Mouse (Mus musculus) right cerebral cortex, postnatal 14 days (tissue): ENCODE data around the gene Ppp1r26.

ENCODE experiments used
- DNase-seq: peaks from one replicate; pipeline ENCODE4 v3.0.0; 2022

Gene Ppp1r26

DNA sequence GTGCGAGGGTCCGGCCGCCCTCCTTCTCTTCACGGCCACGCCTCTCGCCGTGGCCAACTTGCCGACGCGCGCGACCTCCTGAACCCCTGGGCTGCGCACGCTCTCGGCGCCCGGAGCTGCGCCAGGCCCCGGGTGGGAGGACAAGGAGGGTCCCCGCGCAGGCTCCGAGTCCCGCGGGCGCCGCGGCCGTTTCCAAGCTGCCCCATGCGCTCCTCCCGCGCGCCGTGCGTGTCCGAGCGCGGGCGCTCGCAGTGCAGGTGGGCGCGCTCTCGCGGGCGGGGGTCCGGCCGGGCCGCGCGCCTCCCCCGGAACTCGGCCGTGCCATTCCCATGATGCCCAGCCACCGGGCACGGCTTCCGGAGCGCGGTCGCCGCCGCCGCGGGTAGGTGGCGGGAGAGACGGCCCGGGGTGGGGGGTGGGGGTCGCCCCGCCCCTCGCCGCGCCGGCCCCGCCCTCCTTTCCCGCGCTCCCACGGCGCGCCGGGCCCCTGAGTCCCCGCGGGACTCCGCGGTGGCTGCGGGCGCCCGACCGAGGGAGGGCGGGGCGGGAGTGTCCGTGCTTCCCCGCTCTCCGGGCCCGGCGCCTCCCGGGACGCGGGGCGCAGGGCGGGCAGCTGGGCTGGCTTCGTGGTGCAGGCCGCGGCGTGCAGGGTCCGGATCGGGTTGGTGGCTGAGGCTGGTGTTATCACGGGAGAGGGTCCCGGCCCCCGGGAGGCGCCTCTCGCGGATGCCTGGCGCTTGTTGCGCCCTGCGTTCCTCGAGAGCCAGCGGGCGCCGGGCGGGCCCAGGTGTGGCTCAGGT lies at the start of gene Ppp1r26:
Gene Ppp1r26 (plus strand): TSS at position 286 of the 800 bp plus-strand sequence.
- DNase-seq = peak; percentile 52

DNA sequence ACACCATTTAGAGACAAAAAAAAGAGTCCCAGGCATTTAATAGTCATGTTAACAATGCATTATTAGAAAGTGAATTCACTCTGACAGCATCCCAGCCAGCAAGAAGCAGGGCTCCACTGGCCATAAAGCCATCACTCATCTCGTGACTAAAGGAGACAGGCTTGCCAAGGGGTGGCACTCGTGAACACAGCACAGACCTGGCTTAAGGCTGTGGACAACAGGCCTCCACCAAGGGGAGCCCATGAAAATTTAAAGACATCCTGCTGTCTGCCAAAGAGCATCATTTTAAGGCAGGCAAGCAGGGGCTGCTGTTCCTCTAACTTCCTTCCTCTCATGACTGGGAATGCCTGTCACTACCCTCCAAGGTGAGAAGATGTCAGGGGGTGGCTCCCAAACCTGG lies 49.7 kb upstream of the Ppp1r26 start:
- DNase-seq = no peak

DNA sequence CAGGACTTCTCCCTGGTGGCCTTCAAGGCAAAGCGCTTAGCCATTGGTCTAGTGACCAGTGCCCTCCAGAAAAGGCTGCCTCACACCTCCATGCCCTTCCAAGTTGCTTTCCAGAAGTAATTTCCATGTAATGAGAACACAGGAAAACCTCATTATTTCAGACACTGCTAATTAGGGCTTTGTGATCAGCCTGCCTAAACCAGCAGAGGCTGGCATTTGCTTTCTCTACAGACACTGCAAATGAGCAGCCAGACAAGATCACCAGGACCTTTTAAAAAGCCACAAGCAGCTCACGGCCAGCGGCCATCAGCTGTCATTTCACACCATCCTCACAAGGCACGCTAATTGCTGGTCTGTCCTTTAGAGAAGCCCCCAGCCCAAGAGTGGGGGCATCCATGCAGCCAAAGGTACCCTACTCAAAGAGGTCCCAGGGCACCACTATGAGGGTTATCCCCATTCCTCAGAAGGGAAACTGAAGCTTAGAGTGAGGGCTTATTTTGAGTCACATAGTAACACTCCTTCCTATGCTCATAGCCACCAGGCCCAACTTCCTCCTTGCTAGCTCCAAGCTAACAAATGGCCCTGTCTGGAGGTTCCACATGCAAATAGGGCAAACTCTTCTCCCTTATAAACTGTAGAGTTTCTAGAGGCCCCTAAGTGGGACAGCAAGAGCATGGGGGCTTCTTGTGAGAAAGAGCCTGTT lies 49.0 kb upstream of the Ppp1r26 start:
- DNase-seq = no peak

DNA sequence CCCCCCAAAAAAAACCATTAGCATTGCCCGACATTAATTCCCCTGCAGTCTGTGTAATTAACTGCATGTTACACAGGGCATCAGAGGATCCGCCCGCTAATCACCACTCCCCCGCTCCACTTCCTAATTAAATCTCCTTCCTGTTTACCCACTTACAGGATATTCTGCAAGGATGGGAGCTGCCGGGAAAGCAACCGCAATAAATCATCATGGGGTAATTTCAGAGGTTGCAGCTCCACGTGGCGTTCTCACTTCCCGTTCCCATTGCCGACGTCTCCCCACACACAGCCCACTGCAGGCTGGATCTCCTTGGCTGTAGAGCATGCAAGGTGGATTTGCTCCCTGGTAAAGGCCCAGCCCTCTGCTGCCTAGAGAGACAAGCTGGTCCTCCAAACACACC lies 45.0 kb upstream of the Ppp1r26 start:
- no peak for DNase-seq

DNA sequence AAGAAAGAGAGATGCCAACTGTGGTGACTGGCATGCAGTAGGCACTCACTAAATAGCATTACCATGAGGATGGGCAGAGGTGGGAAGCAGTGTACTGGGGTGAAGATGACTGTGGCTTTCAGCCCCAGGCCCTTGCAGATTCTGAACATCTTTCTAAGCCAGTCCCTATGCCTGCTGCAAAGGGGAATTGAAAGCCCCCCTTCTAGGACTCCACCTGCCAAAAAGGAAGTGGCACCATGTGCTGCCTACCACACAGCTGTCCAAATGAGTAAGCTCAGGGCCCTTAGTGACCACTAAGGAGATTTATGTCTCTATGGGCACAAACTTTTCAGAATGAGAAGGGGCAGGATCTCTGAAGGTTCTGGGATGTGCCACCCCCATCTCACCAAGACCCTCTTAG lies 44.5 kb upstream of the Ppp1r26 start:
- DNase-seq = no peak

DNA sequence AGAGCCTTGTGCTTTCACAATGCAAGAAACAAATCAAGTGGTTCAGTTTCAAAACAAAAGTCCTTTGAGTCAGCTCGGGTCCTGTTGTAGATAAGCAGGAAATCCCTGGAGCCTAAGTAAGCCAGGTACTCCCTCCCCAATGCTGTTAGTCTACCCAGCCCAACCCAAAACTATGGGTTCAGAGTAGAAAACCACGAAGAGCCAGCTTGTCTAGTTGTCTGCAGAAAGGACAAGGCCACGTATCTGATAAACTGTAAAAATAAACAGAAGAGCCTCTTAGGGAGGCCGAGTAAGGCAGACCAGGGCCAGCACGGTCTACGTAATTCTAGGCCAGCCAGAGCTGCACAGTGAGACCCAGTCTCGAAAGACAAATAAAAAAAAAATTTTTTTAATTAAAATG lies 38.8 kb upstream of the Ppp1r26 start:
- DNase-seq = no peak

DNA sequence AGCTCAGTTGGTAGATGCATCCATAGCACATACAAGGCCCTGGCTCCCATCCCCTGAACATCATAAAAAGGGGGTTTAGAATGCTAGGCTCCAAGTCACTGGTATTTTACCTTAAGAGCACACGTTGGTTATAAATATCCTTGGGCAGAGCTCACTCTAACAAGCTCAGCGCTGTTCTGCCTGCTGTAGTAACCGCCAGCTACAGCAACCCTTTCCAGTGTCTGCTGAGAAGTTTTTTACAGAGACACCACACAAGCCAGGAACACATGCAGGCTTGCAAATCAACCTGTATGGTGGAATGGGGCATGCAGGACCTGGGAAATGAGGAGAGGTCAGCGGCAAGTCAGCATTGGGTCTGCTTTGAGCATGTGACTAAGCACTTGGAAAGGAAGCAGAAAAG lies 37.5 kb upstream of the Ppp1r26 start:
- no peak for DNase-seq

DNA sequence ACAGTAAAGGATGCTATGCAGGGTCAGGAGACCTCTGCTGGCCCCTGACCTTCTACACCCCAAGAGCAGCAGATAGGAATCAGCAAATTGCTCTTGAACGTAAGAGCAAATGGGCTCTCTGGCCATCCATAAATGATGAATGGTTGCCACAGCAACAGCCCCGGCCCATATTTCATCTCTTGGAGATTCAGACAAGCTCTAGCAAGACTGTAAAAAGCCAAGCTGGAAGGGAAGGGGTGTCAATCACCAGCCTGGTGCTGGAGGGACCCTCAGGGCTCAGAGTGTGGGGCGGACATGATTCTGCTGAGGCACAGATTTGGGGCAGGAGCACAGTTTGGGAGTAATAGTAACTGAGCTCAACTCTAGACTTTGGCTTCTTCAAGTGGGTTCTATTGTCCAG lies 37.0 kb upstream of the Ppp1r26 start:
- DNase-seq = no peak

DNA sequence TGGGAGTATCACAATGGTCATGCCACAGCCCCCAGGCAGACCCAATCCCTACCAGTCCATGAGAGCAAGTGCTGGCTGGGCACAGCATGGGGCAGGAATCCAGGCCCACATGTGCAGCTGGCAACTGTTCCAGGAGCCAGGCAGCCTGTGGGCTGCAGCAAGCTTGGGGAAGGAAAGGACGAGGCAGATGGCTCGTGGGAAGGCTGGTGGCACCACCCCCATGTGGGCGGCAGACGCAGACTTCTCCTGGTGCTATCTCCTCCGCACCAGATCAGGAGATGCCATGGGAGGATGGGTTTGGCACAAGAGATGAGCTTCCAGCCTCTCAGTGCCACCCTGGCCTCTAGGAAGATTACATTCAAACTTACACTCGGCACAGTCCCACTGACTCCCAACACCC lies 33.7 kb upstream of the Ppp1r26 start:
- peak; percentile 74 for DNase-seq

DNA sequence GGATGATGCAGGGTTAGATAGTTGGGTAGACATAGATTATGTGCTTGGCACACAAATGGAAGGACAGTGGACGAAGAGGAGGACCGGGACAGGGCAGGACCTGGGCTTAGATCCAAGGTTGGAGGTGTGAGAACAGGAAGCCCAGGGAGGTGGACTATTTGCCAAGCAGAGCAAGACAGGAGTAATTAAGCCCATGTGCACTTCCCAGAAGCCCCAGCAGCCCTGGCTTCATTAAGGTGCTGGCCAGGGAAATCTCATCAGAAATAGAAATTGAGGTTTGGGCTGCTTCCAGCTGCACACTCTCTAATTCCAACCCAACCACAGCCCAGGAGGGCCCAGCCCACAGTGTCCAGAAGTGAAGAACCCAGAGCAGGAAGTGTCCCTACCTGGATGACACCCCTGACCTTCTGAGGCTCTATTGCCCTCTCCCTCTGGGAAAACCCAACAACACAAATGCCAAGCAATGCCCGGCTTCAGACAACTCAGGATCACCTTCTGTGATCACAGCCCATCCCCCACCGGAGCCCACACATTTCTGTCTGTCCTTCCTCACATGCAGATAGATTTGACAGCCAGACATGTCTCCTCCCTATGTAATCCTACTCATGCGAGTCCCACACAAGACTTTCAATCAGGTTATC lies 32.4 kb upstream of the Ppp1r26 start:
- DNase-seq = no peak

DNA sequence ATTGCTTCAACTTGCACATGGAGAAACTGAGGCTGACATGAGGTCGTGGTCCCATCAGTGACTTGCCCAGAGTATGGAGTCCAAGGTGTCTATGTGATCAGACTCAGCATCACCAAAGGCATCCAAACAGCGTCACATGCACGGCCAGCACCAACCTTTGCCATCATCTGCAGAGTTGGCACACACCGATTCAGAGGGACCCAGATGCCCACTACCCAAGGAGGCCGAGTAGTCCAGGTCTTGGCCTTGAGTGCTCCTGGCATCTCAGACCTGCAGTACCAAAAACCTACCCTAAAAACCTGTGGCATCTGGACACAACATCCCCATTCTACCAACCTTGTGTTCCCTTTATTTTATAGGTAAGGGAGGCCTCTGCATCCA lies 31.9 kb upstream of the Ppp1r26 start:
- DNase-seq = no peak

DNA sequence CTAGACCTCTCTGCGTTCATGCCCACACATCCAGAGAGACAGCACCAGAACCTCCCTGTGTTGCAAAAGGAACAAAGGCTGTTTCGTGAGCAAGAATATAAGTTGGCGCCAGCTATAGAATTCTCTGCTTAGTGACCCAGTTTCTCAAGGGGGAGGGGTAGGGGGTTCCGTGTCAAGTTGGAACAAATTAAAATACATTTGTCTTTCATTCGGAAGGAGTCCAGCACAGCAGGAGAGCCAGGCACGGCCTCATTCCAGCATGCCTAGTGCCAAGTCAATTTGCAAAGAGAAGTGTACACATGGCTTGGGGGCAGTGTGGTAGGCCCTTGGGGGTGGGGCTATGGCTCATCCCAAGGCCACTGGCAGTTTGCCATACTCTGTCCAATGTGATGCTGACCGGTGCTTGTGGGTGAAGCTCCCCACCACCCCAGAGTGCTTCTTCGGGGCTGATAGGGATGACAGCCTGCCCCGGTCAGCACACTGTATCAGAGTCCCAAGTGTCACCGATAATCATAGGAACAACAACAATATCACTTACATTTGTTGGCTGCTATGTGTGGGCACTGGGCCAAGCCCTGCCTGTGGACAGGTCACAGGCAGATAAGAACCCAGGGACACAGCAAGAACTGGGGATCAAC lies 31.1 kb upstream of the Ppp1r26 start:
- DNase-seq = peak; percentile 38

DNA sequence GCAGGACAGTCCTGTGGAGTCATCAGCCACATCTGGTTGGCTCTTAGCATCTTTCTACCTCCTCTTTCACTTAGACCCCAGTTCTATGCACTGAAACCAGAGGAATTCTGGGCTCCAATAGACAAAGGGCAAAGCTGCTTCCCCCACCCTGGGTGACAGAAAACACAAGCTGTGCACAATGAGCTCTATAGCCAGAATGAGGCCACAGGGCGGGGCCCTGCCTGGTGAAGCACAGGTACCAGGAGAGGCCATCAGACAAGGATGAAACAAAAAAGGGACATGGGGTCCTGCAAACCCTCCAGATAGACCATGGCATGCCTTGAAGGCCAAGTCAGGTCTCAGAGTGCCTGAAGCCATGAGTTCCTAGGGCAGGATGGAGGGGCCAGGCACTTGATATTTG lies 30.1 kb upstream of the Ppp1r26 start:
- no peak for DNase-seq

DNA sequence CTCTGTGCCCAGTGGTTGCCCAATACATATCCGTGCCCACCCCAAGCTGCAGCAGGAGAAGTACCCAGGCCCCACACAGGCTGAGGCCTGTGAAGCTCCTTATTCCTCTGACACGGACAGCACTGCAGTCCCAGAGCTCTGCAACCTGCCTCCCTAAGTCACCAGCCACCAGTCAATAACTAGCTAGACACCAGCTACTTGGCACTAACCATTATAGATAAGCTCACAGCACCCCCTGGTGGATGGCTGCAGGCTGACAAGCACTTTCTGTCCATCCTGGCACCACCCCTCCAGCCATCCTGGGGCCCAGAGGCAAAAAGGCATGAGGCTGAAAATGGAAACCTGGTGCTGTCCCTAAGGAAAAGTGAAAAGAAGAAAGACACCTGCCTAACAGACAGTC lies 28.6 kb upstream of the Ppp1r26 start:
- DNase-seq = peak; percentile 89

DNA sequence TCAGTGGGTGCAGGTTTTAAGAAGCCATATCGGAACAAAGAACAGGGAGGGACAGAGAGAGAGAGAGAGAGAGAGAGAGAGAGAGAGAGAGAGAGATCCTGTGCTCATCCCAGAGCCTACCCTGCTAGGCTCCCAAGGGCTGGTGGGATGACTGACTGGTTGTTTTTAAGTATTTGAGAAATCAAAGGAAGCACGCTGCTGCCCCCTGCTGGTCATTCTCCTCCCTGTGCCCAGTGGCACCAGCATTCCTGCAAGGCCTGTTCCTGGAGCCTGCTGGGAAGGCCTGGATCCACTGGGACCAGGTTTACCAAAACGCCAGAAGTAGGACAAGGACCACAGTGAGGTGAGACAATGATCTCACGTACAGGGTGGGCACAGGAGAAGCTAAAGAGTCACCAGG lies 26.7 kb upstream of the Ppp1r26 start:
- DNase-seq = peak; percentile 99

DNA sequence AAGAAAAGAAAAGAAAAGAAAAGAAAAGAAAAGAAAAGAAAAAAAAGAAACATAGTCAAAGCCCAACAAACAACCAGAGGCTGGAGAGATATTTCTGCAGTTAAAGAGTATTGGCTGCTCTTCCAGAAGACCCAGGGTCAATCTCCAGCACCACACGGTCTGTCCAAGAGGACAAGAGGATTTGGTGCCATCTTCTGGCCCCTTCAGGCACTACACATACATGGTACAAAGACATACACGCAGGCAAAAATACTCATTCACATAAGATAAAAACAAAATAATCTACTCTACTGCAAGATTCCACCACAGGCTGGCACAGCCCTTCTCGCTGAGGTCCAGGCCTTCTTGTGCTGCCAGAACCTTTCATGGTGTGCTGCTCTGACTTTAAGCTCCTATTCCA lies 23.4 kb upstream of the Ppp1r26 start:
- DNase-seq = peak; percentile 51

DNA sequence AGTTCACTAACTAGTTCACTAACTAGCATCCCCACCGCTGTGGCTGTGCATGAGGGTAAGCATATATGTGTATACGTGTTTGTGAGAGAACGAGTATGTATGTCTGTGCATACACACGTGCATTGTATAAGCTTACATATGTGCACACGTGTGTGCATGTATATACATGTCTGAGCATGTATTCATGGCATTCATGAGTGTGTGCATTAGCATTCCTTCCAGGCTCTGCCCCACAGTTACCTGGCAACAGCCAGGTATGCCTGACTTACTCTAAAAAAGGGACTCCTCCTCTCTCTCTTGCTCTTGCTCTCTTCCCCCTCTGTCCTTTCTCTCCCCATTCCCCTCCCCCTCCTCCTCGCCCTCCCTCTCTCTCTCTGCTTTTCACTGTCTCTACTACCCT lies 19.4 kb upstream of the Ppp1r26 start:
- no peak for DNase-seq

DNA sequence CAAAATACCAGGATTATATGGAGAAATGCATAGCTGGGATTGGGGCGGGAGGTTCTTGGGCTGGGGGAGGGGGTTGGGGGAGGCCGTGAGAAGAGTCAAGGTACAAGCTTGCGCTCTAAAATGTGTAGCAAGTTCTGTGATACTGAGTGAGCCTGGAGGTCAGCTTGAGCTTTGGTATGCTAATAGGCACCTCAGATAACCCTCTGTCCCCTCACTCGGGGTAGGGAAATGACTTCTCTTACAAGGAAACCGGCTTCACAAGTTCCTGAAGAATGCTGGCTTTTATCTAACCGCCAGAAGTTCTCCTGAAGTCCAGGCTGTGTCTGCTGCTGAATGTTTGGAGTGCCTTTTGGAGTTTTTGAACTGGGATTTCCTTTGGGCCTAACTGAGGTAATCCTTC lies 15.8 kb upstream of the Ppp1r26 start:
- DNase-seq = no peak

DNA sequence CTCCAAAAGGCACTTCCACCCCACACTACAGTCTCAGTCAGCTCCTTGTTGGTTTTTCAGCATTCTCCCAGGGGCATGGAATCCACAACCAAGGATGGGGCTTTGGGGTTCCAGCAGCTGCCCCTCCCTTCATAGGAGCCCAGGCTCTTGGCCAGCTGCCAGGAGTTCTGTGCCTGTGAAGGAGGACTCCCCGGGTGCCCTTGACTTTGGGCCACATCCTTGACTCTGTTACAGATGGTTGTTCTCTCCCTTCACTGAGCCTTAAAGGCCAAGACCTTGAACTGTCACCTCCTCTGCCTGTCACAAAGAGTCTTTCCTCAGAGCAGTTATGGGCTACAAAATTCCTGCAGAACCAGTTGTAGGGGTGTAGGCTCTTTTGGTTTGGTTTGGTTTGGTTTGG lies 13.8 kb upstream of the Ppp1r26 start:
- DNase-seq = no peak

DNA sequence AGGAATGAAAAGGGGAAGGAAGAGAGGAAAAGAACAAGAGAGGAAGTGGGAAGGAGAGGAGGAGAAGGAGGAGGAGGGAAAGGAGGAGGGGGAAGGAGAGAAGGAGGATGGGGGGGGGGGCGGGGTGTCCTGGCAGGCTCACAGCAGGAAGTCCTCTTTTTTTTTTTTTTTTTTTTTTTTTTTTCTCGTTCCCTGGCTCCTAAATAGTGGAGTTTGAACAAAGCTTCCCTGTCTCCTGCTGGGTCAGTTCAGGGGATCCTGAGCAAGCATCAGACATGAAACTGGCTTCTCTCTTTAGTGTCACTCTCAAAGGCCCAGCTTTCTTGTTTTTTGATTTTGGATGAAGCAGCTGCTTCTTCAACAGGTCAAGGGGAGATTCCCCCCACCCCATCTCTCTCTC lies 13.1 kb upstream of the Ppp1r26 start:
- no peak for DNase-seq

DNA sequence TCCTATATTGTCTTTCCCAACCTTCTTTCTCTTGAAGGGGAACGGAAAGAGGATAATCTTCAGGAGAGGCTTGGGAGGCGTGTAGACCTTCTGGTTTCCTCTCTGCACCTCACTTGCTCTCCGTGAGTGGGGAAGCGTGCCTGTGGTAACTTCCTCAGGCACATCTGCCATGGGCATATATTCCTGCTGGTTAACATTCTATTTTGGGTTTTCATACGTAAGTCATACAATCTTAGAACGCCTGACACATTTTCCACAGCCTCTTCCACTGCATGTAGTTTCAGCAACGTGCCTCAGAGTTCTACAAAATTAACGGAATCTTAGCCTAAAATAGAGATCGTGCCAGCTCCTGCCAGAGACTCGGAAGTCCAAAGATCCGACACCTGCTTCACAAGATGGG lies 11.2 kb upstream of the Ppp1r26 start:
- no peak for DNase-seq

DNA sequence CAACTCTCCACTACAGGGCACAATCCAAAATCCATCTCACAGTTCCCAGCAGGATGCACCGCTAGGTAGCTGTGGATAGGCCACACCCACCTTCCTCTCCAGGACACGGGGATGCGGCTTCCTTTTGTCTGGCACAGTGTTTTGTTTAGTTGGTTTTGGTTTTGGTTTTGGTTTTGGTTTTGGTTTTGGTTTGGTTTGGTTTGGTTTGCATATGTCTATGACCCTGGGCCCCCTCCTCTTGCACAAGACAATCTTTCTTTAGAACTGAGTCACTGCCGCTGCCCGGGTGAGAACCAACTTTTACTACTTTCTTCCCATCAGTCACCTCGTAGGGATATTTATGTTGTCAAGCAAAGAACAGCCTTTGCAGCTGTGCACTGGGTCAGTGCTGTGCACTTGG lies 5.8 kb upstream of the Ppp1r26 start:
- DNase-seq = no peak

DNA sequence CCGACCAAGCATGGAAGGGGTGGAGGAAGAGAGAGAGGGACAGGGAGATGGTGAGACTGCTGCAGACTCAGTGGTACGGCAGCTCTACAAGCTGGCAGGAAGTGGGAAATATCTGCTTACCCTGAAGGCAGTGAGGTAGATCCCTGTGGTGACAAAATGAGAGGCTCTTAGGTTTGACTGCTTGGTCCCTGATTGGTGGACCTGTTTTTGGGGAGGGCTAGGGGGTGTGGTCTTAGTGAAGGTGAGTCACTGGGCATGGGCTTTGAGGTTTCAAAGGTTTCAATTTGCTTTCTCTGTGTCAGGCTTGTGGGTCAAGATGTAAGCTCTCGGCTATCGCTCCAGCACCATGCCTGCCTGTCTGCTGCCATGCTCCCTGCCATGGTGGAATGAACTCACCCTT lies 1.5 kb upstream of the Ppp1r26 start:
- no peak for DNase-seq

DNA sequence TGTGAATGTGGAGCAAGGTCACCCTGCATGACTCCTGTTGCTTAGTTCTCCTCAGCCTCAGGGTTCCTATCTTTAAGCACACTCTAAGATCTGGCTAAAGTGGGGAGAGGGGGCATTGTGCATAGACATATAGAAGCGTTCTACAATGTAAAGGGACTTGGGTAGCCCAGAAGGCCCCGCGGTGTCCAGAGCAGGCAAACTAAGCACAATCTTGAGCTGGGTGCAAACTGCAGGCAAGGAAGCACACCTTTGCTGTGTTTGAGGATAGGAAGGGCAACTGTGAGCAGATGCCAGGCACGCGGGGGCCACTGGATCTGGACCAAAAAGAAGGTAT lies 452 bp upstream of the Ppp1r26 start:
- no peak for DNase-seq
